Mouse (Mus musculus) hindbrain, embryonic 10.5 days (tissue): ENCODE measurements around the gene Mrfap1. TPM values are rescaled to one million over a fixed set of nuclear protein-coding genes. Genes with fewer than 3 reads are reported as not detected.
A peak's percentile ranks its signal among the peaks of the same experiment; 100 is the strongest.
"Not testable (repeated sequence)": the region's sequence is repeated elsewhere in the genome, so short reads cannot be mapped to it uniquely, and the experiment has no call there.

Source experiments
- DNase-seq: peaks from one replicate; pipeline ENCODE4 v3.0.0-alpha.2; 2017; ENCODE audit warnings: low spot score
- H3K27ac ChIP-seq: fragments of 300-500 bp; sonication (generic); 2 replicates; pipeline ENCODE4 v1.5.1; 2016; ENCODE audit warnings: mild to moderate bottlenecking, moderate library complexity
- H3K27me3 ChIP-seq: fragments of 300-500 bp; sonication (generic); 2 replicates; pipeline ENCODE4 v1.6.1; 2016; ENCODE audit warnings: mild to moderate bottlenecking; ENCODE audit not compliant: poor library complexity, insufficient read depth, severe bottlenecking
- H3K36me3 ChIP-seq: fragments of 300-500 bp; sonication (generic); 2 replicates; pipeline ENCODE4 v1.6.1; 2016; ENCODE audit warnings: mild to moderate bottlenecking, moderate library complexity
- H3K4me1 ChIP-seq: fragments of 300-500 bp; sonication (generic); replicated peaks from 2 replicates; pipeline ENCODE4 v1.6.1; 2016; ENCODE audit warnings: mild to moderate bottlenecking
- H3K4me3 ChIP-seq: fragments of 300-500 bp; sonication (generic); 2 replicates; pipeline ENCODE4 v1.5.1; 2016; ENCODE audit warnings: mild to moderate bottlenecking, moderate library complexity
- H3K9me3 ChIP-seq: fragments of 300-500 bp; sonication (generic); 2 replicates; pipeline ENCODE4 v1.6.1; 2016; ENCODE audit warnings: mild to moderate bottlenecking, moderate library complexity
- WGBS: fragments of 180-500 bp; shearing (Covaris S2); methylation state at CpG from one replicate; pipeline ENCODE4 v1.1.7; 2016; 5-methylcytosine and 5-hydroxymethylcytosine counted together
- polyA plus RNA-seq: library from polyadenylated mRNA; unstranded; fragments of >200 nt; fragmentation: Nextera tagmentation; extraction: Ambion mirVana; gene quantifications from 2 replicates; pipeline ENCODE4 v1.2.1, GENCODE M21; 2016

Mrfap1 gene
- 423 and 451 TPM in 2 replicates for polyA plus RNA-seq

DNA sequence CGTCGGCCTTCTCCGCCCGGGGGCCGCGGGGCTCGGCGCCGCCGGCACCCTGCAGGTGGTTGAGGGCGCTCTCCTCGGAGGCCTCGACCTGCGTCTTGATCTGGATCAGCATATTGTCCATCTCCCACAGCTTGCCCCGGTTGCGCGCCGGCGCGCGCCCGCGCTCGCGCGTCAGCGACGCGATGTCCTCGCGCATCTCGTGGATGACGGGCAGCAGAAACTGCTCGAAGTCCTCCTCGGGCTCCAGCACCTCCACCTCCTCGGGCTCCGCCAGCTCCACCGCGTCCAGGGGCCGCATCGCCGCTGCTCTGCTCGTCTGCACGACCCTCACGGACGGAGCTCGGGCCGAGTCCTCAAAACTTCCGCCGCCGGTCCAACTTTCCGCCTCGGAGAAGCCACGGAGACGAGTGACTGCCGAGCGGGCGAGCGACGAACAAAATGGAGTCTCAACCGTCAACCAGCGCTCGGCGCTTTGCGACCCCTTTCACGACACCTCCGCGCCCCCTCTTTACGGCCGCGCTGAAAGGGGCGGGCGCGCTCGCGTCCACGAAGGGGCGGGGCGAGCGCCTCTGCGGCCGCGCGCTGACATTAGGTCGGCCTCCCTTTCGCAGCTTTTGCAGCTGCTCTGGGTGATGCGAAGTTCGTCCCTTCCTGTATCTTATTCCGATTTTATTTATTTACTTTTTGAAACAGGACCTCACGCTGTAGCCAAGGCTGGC, at the start of gene Mrfap1:
Gene Mrfap1, minus strand, starts transcription at position 477 of the 719 bp plus-strand sequence.
- peak; percentile 94 for DNase-seq
- H3K27me3 ChIP-seq, H3K9me3 ChIP-seq, H3K4me1 ChIP-seq: not testable (repeated sequence)
- WGBS = under 1% methylated on average over 90 of the region's 90 CpGs
- H3K4me3 ChIP-seq = peak within 1 kb of the TSS; percentile 76
- H3K27ac ChIP-seq = peak within 1 kb of the TSS; percentile 93
- peaks cover 25% of the 10 kb centered on the region for H3K36me3 ChIP-seq

DNA sequence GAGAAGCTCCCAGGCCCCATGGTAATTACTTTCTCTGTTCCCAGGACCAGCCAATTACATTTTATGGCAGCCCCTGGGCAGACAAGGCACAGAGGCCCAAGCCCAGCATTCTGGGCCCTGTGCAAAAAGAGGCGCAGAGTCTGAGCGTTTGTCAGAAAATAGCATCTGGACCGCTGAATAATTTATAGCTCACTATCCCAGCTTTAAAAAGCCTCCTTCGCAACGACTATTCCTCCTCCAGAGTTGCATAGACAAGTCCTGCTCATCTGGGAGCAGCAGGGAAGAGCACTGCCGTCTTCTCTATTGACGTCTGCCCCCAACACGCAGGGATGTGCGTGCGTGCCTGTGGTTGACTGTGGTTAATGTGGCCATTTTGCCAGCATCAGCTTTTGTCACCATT, 47.9 kb upstream of the Mrfap1 start:
- no peak overlapping the region for H3K27ac ChIP-seq
- no peaks in the 10 kb centered on the region for H3K27me3 ChIP-seq
- no peak overlapping the region for H3K4me3 ChIP-seq
- H3K4me1 ChIP-seq = 0 out of 2 replicates have a peak, but pooled peaks cover 3% of the 10 kb centered on the region
- 86% methylated on average over 10 of the region's 10 CpGs for WGBS
- no peak for DNase-seq
- no peaks in the 10 kb centered on the region for H3K9me3 ChIP-seq
- no peaks in the 10 kb centered on the region for H3K36me3 ChIP-seq

DNA sequence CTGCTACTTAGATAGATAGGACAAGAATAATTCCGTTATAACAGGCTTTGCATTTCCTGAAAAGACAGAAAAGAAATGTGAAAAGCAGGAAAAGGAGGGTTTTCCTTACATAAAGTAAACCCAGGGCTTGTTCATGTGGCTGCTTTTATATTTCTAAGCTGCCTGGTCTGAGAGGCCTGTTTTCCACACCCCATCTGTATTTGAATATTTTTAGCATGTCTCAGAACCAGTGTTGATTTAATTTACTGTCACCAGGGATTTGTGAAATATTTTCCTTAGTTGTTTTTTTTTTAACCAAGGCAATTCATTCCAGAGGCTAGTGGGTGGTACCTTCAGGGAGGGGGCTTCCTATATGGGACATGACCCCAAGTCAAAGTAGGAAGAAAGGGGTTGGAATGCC, 45.1 kb upstream of the Mrfap1 start:
- 0 out of 2 replicates have a peak, but pooled peaks cover 3% of the 10 kb centered on the region for H3K4me1 ChIP-seq
- 74% methylated on average over 1 of the region's 1 CpGs for WGBS
- no peaks in the 10 kb centered on the region for H3K9me3 ChIP-seq
- no peaks in the 10 kb centered on the region for H3K36me3 ChIP-seq
- no peak overlapping the region for H3K4me3 ChIP-seq
- no peaks in the 10 kb centered on the region for H3K27me3 ChIP-seq
- DNase-seq = no peak
- no peak overlapping the region for H3K27ac ChIP-seq

DNA sequence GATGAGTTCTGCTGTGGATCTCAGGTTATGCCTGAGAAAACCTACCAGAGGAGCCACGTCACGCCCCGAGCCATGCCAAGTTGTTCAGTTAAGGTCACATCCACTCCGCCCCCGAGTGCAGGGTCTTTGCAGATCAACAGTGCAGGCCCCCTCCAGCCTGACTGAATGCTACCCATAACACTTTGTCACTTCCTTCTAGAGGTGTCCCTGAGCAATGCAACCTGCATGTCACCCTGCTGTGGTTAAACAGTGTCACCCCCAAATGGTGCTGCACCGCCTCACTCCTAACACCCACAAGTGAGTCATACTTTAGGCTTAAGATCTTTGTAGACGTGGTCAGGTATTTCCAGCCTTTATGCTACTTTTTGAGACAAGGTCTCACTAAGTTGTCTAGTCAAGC, 43.5 kb upstream of the Mrfap1 start:
- no peak overlapping the region for H3K27ac ChIP-seq
- no peak overlapping the region for H3K4me3 ChIP-seq
- H3K4me1 ChIP-seq = 0 out of 2 replicates have a peak, but pooled peaks cover 3% of the 10 kb centered on the region
- H3K27me3 ChIP-seq = no peaks in the 10 kb centered on the region
- 80% methylated on average over 7 of the region's 7 CpGs for WGBS
- DNase-seq = no peak
- no peaks in the 10 kb centered on the region for H3K36me3 ChIP-seq
- H3K9me3 ChIP-seq = no peaks in the 10 kb centered on the region

DNA sequence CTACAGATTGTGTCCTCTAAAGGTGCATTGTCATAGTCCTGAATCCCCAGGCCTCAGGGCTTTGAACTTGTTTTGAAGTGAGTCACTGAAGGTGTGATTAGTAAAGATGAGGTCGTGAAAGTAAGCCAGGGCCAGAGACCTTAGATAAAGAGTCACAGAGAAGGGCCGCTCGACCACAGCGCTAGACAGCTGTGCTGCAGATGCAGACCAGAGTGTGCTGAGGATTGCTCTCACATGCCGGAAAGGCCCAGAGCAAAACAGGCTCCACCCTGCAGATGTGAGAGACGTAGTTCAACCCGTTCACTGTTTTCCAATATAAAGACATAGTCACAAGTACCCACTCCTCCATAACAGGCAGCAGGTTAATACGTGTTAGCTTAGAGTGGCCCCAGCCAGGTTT, 43.0 kb upstream of the Mrfap1 start:
- no peaks in the 10 kb centered on the region for H3K27me3 ChIP-seq
- no peak for DNase-seq
- WGBS = 77% methylated on average over 8 of the region's 8 CpGs
- H3K27ac ChIP-seq = no peak overlapping the region
- H3K4me1 ChIP-seq = 0 out of 2 replicates have a peak, but pooled peaks cover 3% of the 10 kb centered on the region
- no peaks in the 10 kb centered on the region for H3K36me3 ChIP-seq
- H3K4me3 ChIP-seq = no peak overlapping the region
- H3K9me3 ChIP-seq = no peaks in the 10 kb centered on the region

DNA sequence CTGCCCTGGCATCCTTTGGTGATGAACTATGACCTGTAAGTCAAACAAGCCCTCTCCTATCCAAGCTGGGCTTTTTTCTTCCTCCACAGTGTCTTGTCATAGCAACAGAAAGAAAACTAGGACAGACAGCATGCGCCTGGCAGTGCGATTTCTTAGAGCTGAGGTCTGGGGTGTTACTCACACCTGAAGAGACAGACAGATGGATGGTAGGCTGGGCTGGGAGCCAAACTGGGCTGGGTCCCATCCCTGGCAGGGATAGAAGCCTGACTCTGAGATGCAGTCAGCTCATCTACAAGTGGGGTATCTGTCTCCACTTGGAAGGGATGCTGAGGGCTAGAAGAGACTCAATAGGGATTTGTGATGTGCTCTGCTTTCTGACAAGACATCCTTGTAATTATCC, 42.5 kb upstream of the Mrfap1 start:
- no peak for DNase-seq
- H3K27ac ChIP-seq = no peak overlapping the region
- WGBS = 88% methylated on average over 2 of the region's 2 CpGs
- no peaks in the 10 kb centered on the region for H3K9me3 ChIP-seq
- no peak overlapping the region for H3K4me3 ChIP-seq
- 0 out of 2 replicates have a peak, but pooled peaks cover 1% of the 10 kb centered on the region for H3K4me1 ChIP-seq
- no peaks in the 10 kb centered on the region for H3K36me3 ChIP-seq
- H3K27me3 ChIP-seq = no peaks in the 10 kb centered on the region

DNA sequence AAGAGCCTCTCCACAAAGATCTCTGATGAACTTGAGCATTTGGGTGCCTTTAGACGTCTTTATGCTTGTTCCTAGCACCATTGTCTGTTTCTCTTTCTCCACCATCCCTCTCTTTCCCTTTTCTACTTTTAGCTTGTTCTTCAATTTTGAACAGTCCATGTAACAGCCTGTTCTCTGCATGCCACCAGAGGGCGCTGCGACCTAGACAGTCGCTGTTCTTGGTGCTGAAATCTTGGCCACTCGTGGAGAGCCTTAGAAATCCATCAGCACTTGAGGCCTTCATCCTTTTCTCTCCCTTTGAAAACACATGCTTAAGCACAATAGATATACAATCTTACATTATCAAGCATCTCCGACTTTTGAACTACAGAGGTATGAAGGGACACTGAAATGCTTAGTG, 39.4 kb upstream of the Mrfap1 start:
- peak; percentile 78 for DNase-seq
- 1% methylated on average over 6 of the region's 6 CpGs for WGBS
- Histone ChIP-seq H3K27me3 (no peaks in the 10 kb centered on the region), H3K4me1 (peaks cover 3% of the 10 kb centered on the region; the same call in 1 of the 2 replicates), H3K9me3 (no peaks in the 10 kb centered on the region), H3K4me3 (no peak overlapping the region), H3K36me3 (no peaks in the 10 kb centered on the region), H3K27ac (no peak overlapping the region)

DNA sequence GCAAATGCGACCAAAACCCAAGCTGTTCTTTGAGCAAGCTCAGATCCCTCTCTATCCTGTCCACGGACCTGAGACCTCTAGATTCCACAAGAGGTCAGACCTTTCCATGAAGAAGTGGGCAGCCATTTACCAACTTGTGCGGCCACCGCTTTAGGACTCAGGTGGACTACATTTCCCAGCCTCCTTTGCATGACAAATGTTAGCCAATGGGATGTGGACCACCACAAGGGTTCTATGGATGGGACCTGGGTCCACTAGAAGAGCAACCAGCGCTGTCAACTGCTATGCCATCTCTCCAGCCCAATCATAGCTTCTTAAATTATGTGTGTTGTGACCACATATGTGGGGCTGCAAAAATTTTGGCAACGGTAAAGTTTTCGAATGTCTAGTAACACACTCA, 34.7 kb upstream of the Mrfap1 start:
- Histone ChIP-seq H3K9me3 (no peaks in the 10 kb centered on the region), H3K27me3 (no peaks in the 10 kb centered on the region), H3K36me3 (peaks cover 17% of the 10 kb centered on the region), H3K4me3 (no peak overlapping the region), H3K4me1 (peaks cover 19% of the 10 kb centered on the region), H3K27ac (no peak overlapping the region)
- 68% methylated on average over 7 of the region's 7 CpGs for WGBS
- no peak for DNase-seq

DNA sequence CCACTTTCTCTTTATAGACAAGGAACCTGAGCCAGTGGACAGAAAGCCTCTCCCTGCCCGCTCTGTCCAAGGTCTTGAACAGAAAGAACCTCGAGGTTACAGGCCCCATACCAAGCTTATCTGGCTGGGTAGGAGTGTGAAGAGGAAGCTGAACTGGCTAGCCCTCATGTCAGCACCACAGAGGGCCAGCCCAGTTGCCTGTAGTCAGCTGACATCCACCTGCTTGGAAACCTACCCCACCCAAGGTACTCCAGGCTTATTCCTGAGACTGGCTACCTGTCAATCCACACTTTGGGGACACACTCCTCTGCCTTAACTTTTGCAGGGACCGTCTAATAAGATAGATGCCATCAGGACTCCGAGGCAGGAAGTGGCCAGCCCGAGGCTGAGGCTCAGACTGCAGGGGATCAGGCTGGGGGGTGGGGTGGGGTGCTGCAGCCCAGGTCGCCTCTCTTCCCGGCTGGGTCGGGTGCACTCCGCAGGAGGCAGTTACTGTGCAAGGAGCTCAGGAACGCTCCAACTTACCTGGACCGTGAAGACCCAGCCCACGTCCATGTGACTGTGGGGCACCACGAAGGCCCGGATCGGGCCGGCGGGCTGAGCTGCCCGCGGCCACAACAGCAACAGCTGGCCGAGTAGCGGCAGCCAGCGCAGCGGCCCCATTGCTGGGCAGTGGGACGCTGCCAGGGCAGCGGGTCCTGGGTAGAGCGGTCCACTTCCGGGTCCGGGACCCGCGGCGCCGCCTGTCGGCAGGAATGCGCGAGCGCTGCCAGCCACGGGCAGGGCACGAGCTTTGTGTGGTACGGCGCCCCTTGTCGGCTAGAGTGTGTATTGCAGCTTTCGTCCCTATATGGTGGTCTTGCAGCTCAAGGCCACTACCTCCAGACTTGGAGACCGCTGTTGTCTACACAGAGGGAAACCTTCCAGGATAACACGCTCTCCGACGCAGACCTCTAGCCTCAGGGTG, 33.6 kb upstream of the Mrfap1 start, which contains the start of gene Man2b2:
Gene Man2b2, minus strand, starts transcription at position 741 of the 967 bp plus-strand sequence.
- Histone ChIP-seq H3K27ac (peak within 1 kb of the TSS; percentile 88), H3K36me3 (peaks cover 27% of the 10 kb centered on the region), H3K27me3 (no peaks in the 10 kb centered on the region), H3K4me1 (peaks cover 19% of the 10 kb centered on the region), H3K9me3 (no peaks in the 10 kb centered on the region), H3K4me3 (peak within 1 kb of the TSS; percentile 77)
- 5% methylated on average over 46 of the region's 46 CpGs for WGBS
- DNase-seq = peak; percentile 95

DNA sequence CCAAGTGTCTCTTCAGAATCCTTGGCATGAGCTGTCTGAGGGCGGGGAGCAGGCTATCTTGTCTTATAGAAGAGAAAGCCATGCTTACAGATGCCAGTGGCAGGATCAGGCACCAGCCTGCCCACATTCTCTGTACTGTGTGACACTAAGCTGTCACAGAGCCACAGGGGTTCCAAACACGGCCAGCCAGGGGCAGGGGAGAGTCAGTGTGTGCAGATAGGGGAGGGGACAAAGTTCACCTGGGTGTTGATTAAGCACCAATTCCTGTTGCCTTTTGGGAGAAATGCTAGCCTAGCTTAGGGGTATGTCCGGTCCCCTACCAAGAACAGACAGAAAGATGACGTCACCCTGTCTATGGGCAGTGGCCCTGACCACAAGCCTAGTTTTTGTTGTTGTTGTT, 32.5 kb upstream of the Mrfap1 start:
- 74% methylated on average over 4 of the region's 4 CpGs for WGBS

DNA sequence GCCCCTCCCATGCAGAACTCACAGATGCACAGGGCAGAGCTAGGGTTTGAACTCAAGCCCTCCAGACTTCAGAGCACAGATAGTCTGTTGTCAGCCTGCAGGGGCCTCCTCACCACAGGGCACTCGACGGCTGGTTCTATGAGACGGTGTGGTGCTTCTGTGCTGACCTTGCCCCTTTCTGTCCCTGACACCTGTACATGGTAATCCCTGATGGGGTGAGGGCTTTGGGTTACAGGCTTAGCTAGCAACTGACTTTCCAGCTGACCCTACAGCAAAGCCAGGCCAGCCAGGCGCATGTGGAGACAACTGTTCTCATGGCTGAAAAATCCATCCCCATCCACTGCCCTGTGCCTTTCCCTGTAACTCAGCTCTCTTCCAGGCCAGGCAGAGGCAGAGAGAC, 26.3 kb upstream of the Mrfap1 start:
- H3K4me3 ChIP-seq = no peak overlapping the region
- H3K36me3 ChIP-seq = peaks cover 92% of the 10 kb centered on the region
- no peaks in the 10 kb centered on the region for H3K4me1 ChIP-seq
- DNase-seq = no peak
- H3K27me3 ChIP-seq = no peaks in the 10 kb centered on the region
- H3K27ac ChIP-seq = no peak overlapping the region
- 91% methylated on average over 4 of the region's 4 CpGs for WGBS
- no peaks in the 10 kb centered on the region for H3K9me3 ChIP-seq

More for the DNA sequence above, 32.5 kb upstream of the Mrfap1 start:
- Histone ChIP-seq H3K27ac (no peak overlapping the region), H3K4me3 (0 out of 2 replicates have a peak overlapping the region, but pooled peaks have one; percentile 77), H3K36me3 (peaks cover 36% of the 10 kb centered on the region), H3K9me3 (no peaks in the 10 kb centered on the region), H3K4me1 (peaks cover 19% of the 10 kb centered on the region), H3K27me3 (no peaks in the 10 kb centered on the region)
- DNase-seq = no peak

DNA sequence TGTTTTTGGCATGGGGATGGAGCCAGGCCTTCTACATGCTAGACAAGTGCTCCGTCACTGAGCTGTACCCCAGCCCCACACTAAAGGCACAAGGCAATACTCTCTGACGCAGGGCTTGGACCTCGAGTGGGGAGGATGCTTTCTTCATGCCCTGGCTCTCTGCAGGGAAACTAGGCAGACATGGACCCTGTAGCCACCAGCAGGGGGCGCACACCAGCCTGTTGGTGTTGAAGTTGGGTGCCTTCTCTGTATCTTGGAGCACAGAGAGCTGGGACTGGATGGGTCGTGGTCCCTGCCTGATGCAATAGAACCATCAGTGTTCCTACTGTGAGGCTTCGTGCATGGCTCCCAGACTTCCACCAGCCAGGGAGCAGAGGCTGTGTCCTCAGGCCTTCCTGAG, 23.6 kb upstream of the Mrfap1 start:
- Histone ChIP-seq H3K27ac (no peak overlapping the region), H3K9me3 (no peaks in the 10 kb centered on the region), H3K36me3 (peaks cover 93% of the 10 kb centered on the region), H3K27me3 (no peaks in the 10 kb centered on the region), H3K4me3 (no peak overlapping the region), H3K4me1 (no peaks in the 10 kb centered on the region)
- DNase-seq = peak; percentile 56
- WGBS = 51% methylated on average over 6 of the region's 6 CpGs

DNA sequence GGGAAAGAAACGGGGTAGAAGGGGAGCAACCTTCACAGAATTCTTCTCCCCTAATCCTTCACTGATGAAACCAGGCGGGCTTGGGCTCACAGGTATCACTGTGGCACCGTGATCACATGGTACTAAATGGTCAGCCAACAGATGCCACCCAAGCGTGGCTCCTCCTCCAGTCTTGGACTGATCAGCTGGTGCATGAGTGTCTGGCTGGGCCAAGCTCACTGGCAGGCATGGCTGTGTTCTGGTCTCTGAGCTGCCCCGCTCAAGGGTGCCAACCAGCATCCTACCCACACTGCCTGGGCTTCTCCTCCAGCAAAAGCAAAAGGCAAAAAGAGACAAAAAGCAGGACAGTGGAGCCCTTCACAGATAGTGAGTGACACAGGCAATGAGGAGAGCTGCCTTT, 23.2 kb upstream of the Mrfap1 start:
- H3K27me3 ChIP-seq = no peaks in the 10 kb centered on the region
- WGBS = 87% methylated on average over 5 of the region's 5 CpGs
- no peak for DNase-seq
- H3K36me3 ChIP-seq = peaks cover 94% of the 10 kb centered on the region
- H3K9me3 ChIP-seq = no peaks in the 10 kb centered on the region
- no peak overlapping the region for H3K27ac ChIP-seq
- H3K4me1 ChIP-seq = no peaks in the 10 kb centered on the region
- no peak overlapping the region for H3K4me3 ChIP-seq
